Mouse (Mus musculus): ENCODE results near the gene Hmgn2. TPM values are rescaled to one million over a fixed set of nuclear protein-coding genes. Genes with fewer than 3 reads are reported as not detected.
A peak's percentile ranks its signal among the peaks of the same experiment; 100 is the strongest.

The Hmgn2 gene
- total and polyA plus RNA-seq, 3 experiments = 23.1 to 109 (median 92.3) TPM

- no peaks in the 10 kb centered on the region for H3K36me3 ChIP-seq (ENCODE audit: control insufficient read depth, insufficient read depth, low read length)
- DNase-seq = no peak
- no peak overlapping the region for H3K4me3 ChIP-seq
- H3K9ac ChIP-seq (ENCODE audit: low read depth, low read length) = no peak overlapping the region
- TF ChIP-seq EP300 (IDR thresholded peaks at IDR 0.05; ENCODE audit: insufficient read depth, low read depth, low read length) = no peak
- no peak for TF ChIP-seq POLR2A (IDR thresholded peaks at IDR 0.05; ENCODE audit: insufficient read depth, low read depth, low read length)
- TF ChIP-seq CTCF (IDR thresholded peaks at IDR 0.05) = no peak
- intact Hi-C loops (cut with DNase I) = no loop called here
- no peak overlapping the region for H3K27ac ChIP-seq
- H3K79me2 ChIP-seq (replicated peaks; ENCODE audit: control insufficient read depth, insufficient read depth, low read length) = no peaks in the 10 kb centered on the region
- no peaks in the 10 kb centered on the region for H3K27me3 ChIP-seq (ENCODE audit: control insufficient read depth, insufficient read depth, low read length)
- 89% methylated on average over 4 of the region's 4 CpGs for WGBS
- no peaks in the 10 kb centered on the region for H3K4me1 ChIP-seq (ENCODE audit: control insufficient read depth, insufficient read depth, low read length)
Measured at GRCm38 (mm10) chr4:133942679-133943078, 25.8 kb downstream of the Hmgn2 start.

- no peaks in the 10 kb centered on the region for H3K36me3 ChIP-seq (ENCODE audit: control insufficient read depth, insufficient read depth, low read length)
- TF ChIP-seq POLR2A (IDR thresholded peaks at IDR 0.05; ENCODE audit: insufficient read depth, low read depth, low read length) (no peak), CTCF (IDR thresholded peaks at IDR 0.05) (no peak; the same call in 1 of the 2 replicates), EP300 (IDR thresholded peaks at IDR 0.05; ENCODE audit: insufficient read depth, low read depth, low read length) (no peak)
- no peaks in the 10 kb centered on the region for H3K27me3 ChIP-seq (ENCODE audit: control insufficient read depth, insufficient read depth, low read length)
- intact Hi-C loops (cut with DNase I) = no loop called here
- H3K79me2 ChIP-seq (replicated peaks; ENCODE audit: control insufficient read depth, insufficient read depth, low read length) = no peaks in the 10 kb centered on the region
- H3K27ac ChIP-seq = no peak overlapping the region
- H3K4me1 ChIP-seq (ENCODE audit: control insufficient read depth, insufficient read depth, low read length) = no peaks in the 10 kb centered on the region
- no peak overlapping the region for H3K9ac ChIP-seq (ENCODE audit: low read depth, low read length)
- WGBS = 42% methylated on average over 3 of the region's 3 CpGs
- peak; percentile 23 to 56 for DNase-seq
- no peak overlapping the region for H3K4me3 ChIP-seq
Measured at GRCm38 (mm10) chr4:133941576-133941975, 26.9 kb downstream of the Hmgn2 start.

GRCm38 (mm10) chr4:133940386-133941260, 27.8 kb downstream of the Hmgn2 start:
- H3K9ac ChIP-seq (ENCODE audit: low read depth, low read length) = no peak overlapping the region
- no peak overlapping the region for H3K4me3 ChIP-seq
- intact Hi-C loops (cut with DNase I) = no loop called here
- no peak for TF ChIP-seq EP300 (IDR thresholded peaks at IDR 0.05; ENCODE audit: insufficient read depth, low read depth, low read length)
- no peaks in the 10 kb centered on the region for H3K27me3 ChIP-seq (ENCODE audit: control insufficient read depth, insufficient read depth, low read length)
- no peaks in the 10 kb centered on the region for H3K79me2 ChIP-seq (replicated peaks; ENCODE audit: control insufficient read depth, insufficient read depth, low read length)
- H3K36me3 ChIP-seq (ENCODE audit: control insufficient read depth, insufficient read depth, low read length) = no peaks in the 10 kb centered on the region
- 86% methylated on average over 13 of the region's 13 CpGs for WGBS
- no peaks in the 10 kb centered on the region for H3K4me1 ChIP-seq (ENCODE audit: control insufficient read depth, insufficient read depth, low read length)
- H3K27ac ChIP-seq = no peak overlapping the region
- DNase-seq = no peak

- Histone ChIP-seq H3K9ac (ENCODE audit: low read depth, low read length) (no peak overlapping the region), H3K4me1 (ENCODE audit: control insufficient read depth, insufficient read depth, low read length) (no peaks in the 10 kb centered on the region), H3K27ac (no peak overlapping the region), H3K79me2 (replicated peaks; ENCODE audit: control insufficient read depth, insufficient read depth, low read length) (no peaks in the 10 kb centered on the region), H3K4me3 (no peak overlapping the region), H3K27me3 (ENCODE audit: control insufficient read depth, insufficient read depth, low read length) (no peaks in the 10 kb centered on the region), H3K36me3 (ENCODE audit: control insufficient read depth, insufficient read depth, low read length) (no peaks in the 10 kb centered on the region)
- 23% methylated on average over 2 of the region's 2 CpGs for WGBS
- no peak for DNase-seq
- TF ChIP-seq POLR2A (IDR thresholded peaks at IDR 0.05; ENCODE audit: insufficient read depth, low read depth, low read length) (no peak), CTCF (IDR thresholded peaks at IDR 0.05) (no peak), EP300 (IDR thresholded peaks at IDR 0.05; ENCODE audit: insufficient read depth, low read depth, low read length) (no peak)
- intact Hi-C loops (cut with DNase I) = no loop called here
Measured at GRCm38 (mm10) chr4:133938077-133938476, 30.4 kb downstream of the Hmgn2 start.

GRCm38 (mm10) chr4:133931785-133932184, 36.7 kb downstream of the Hmgn2 start:
- intact Hi-C loops (cut with DNase I) = loop anchor here (2.0 kb wide), 1 partner anchor 35 kb away; no protein-coding TSS in a partner anchor
- no peak for DNase-seq
- Histone ChIP-seq H3K36me3 (ENCODE audit: control insufficient read depth, insufficient read depth, low read length) (no peaks in the 10 kb centered on the region), H3K4me3 (no peak overlapping the region), H3K79me2 (replicated peaks; ENCODE audit: control insufficient read depth, insufficient read depth, low read length) (no peaks in the 10 kb centered on the region), H3K9ac (ENCODE audit: low read depth, low read length) (no peak overlapping the region), H3K27me3 (ENCODE audit: control insufficient read depth, insufficient read depth, low read length) (no peaks in the 10 kb centered on the region), H3K27ac (no peak overlapping the region), H3K4me1 (ENCODE audit: control insufficient read depth, insufficient read depth, low read length) (peaks cover 4% of the 10 kb centered on the region)
- TF ChIP-seq CTCF (IDR thresholded peaks at IDR 0.05) (no peak), POLR2A (IDR thresholded peaks at IDR 0.05; ENCODE audit: insufficient read depth, low read depth, low read length) (no peak), EP300 (IDR thresholded peaks at IDR 0.05; ENCODE audit: insufficient read depth, low read depth, low read length) (no peak)
- 66% methylated on average over 3 of the region's 3 CpGs for WGBS

GRCm38 (mm10) chr4:133931349-133931748, 37.1 kb downstream of the Hmgn2 start:
- H3K4me1 ChIP-seq (ENCODE audit: control insufficient read depth, insufficient read depth, low read length) = peaks cover 4% of the 10 kb centered on the region
- intact Hi-C loops (cut with DNase I) = loop anchor here (2.0 kb wide), 1 partner anchor 35 kb away; no protein-coding TSS in a partner anchor
- no peaks in the 10 kb centered on the region for H3K79me2 ChIP-seq (replicated peaks; ENCODE audit: control insufficient read depth, insufficient read depth, low read length)
- WGBS = 23% methylated on average over 10 of the region's 10 CpGs
- H3K4me3 ChIP-seq = no peak overlapping the region
- TF ChIP-seq POLR2A (IDR thresholded peaks at IDR 0.05; ENCODE audit: insufficient read depth, low read depth, low read length) = no peak
- TF ChIP-seq CTCF (IDR thresholded peaks at IDR 0.05) = peak; percentile 75
- no peaks in the 10 kb centered on the region for H3K27me3 ChIP-seq (ENCODE audit: control insufficient read depth, insufficient read depth, low read length)
- no peak overlapping the region for H3K9ac ChIP-seq (ENCODE audit: low read depth, low read length)
- H3K27ac ChIP-seq = no peak overlapping the region
- H3K36me3 ChIP-seq (ENCODE audit: control insufficient read depth, insufficient read depth, low read length) = no peaks in the 10 kb centered on the region
- DNase-seq = peak in 1 of 2 experiments; percentile 22
